Comparison of ENCODE assay signal across 8 mouse cellular contexts in genomic region chr9:88546166-88546565, GRCm38 (mm10). TPM values are rescaled to one million over a fixed set of nuclear protein-coding genes. Genes with fewer than 3 reads are reported as not detected.
DNase-seq lines count a peak whose midpoint lies in the region; ATAC-seq lines count a peak whose summit lies in the region.

No protein-coding gene starts in this region.

- ATAC-seq in hematopoietic stem cell, adult 5-6 weeks (replicated peaks in 1 of 2; ENCODE audit: insufficient read depth in 1 of 2, low FRiP score in 2 of 2, low TSS enrichment in 1 of 2, low read depth in 1 of 2, poor library complexity in 2 of 2, severe bottlenecking in 2 of 2) = peak; percentile 39 to 49; a peak in 3 of 4 replicates
- peak; percentile 53 for ATAC-seq in monocyte, adult 5-6 weeks (replicated peaks; ENCODE audit: insufficient number of reproducible peaks, low FRiP score, low TSS enrichment, poor library complexity, severe bottlenecking)

- no peak overlapping the region for H3K4me3 ChIP-seq in heart, embryonic 10.5 days

- DNase-seq in heart, adult 11 months = peak; percentile 88
- DNase-seq in heart, embryonic 10.5 days (ENCODE audit: low spot score) = no peak
- DNase-seq in testis, postnatal 10 days (ENCODE audit: low spot score) = peak; percentile 64
- DNase-seq in testis, postnatal 14 days (ENCODE audit: low spot score) = no peak
- peak; percentile 59 for DNase-seq in cerebellum, adult 8-10 months
- DNase-seq in frontal cortex, postnatal 10 days (ENCODE audit: low spot score in 2 of 2) = no peak

- 7% methylated on average over 2 of the region's 2 CpGs for WGBS in heart, embryonic 10.5 days

- H3K36me3 ChIP-seq in heart, embryonic 10.5 days = no peaks in the 10 kb centered on the region

- no peak overlapping the region for H3K27ac ChIP-seq in heart, embryonic 10.5 days

- H3K27me3 ChIP-seq in heart, embryonic 10.5 days (ENCODE audit: insufficient read depth, poor library complexity, severe bottlenecking) = no peaks in the 10 kb centered on the region

- H3K4me1 ChIP-seq in heart, embryonic 10.5 days = peaks cover 13% of the 10 kb centered on the region; the same call in 1 of the 2 replicates

- no peaks in the 10 kb centered on the region for H3K9me3 ChIP-seq in heart, embryonic 10.5 days

RNA-seq across cellular contexts. Expression of gene Zfp949, which starts 1.7 kb away (rescaled TPM):
- polyA plus RNA-seq in heart, embryonic 10.5 days (2016; fragmentation: Nextera tagmentation; extraction: Ambion mirVana) = 6.2 and 6.5 TPM in 2 replicates
- 12.9 and 15.9 TPM in 2 replicates for total RNA-seq in hematopoietic stem cell, adult 5-6 weeks (2017)
- total RNA-seq in monocyte, adult 5-6 weeks (2017) = 11.8 to 19.8 TPM (median 19.2 TPM) in 3 replicates

RNA-seq across cellular contexts. Expression of gene Trim43a, which starts 34.5 kb away (rescaled TPM):
- polyA plus RNA-seq in heart, embryonic 10.5 days (2016; fragmentation: Nextera tagmentation; extraction: Ambion mirVana) = 0.06 and 0.16 TPM in 2 replicates
- total RNA-seq in hematopoietic stem cell, adult 5-6 weeks (2017) = not detected in 2 replicates
- total RNA-seq in monocyte, adult 5-6 weeks (2017) = not detected in 3 replicates

Comparison
In these comparisons a context has a peak if more than half of its experiments do, and no peak if none do; other contexts are left out.
1. DNase-seq: peak in heart, adult 11 months (single experiment), testis, postnatal 10 days (single experiment) and cerebellum, adult 8-10 months (single experiment); none in heart, embryonic 10.5 days (single experiment), testis, postnatal 14 days (single experiment) and frontal cortex, postnatal 10 days (0 of 2).